Comparison of ENCODE assay signal across 8 mouse cellular contexts in genomic region chr13:112264666-112265065, GRCm38 (mm10). TPM values are rescaled to one million over a fixed set of nuclear protein-coding genes. Genes with fewer than 3 reads are reported as not detected.
DNase-seq lines count a peak whose midpoint lies in the region; ATAC-seq and TF ChIP-seq lines count a peak whose summit lies in the region.

No protein-coding gene starts in this region.

- TF ChIP-seq CTCF in embryonic fibroblast, embryonic 13.5 days (IDR thresholded peaks at IDR 0.05; ENCODE audit: borderline replicate concordance, insufficient read depth, low read length) = peak; percentile 80; the same call in 1 of the 2 replicates

- H3K27ac ChIP-seq in embryonic fibroblast, embryonic 13.5 days (ENCODE audit: insufficient read depth, low read length) = no peak overlapping the region
- no peak overlapping the region for H3K27ac ChIP-seq in limb, embryonic 13.5 days

- no peak overlapping the region for H3K4me2 ChIP-seq in limb, embryonic 13.5 days (replicated peaks)

- intact Hi-C loops in heart, postnatal 14 days (cut with DNase I) = loop anchor here (5.0 kb wide), 1 partner anchor 802 kb away; no protein-coding TSS in a partner anchor

- no peak overlapping the region for H3K4me3 ChIP-seq in embryonic fibroblast, embryonic 13.5 days (ENCODE audit: insufficient read depth, low read length)
- no peak overlapping the region for H3K4me3 ChIP-seq in limb, embryonic 13.5 days

- H3K9ac ChIP-seq in limb, embryonic 13.5 days = no peak overlapping the region

- no peak for TF ChIP-seq POLR2A in embryonic fibroblast, embryonic 13.5 days (IDR thresholded peaks at IDR 0.05; ENCODE audit: low read depth, low read length)

- H3K36me3 ChIP-seq in limb, embryonic 13.5 days = no peaks in the 10 kb centered on the region

- 20% methylated on average over 4 of the region's 4 CpGs for WGBS in limb, embryonic 13.5 days

- no peaks in the 10 kb centered on the region for H3K27me3 ChIP-seq in limb, embryonic 13.5 days

- H3K9me3 ChIP-seq in limb, embryonic 13.5 days = no peaks in the 10 kb centered on the region

- peak; percentile 19 to 52 for DNase-seq in heart, postnatal 14 days
- DNase-seq in heart, adult 11 months = no peak
- DNase-seq in A20 (ENCODE audit: low read depth, low spot score) = peak; percentile 43
- DNase-seq in ZHBTc4 (ENCODE audit: low read depth, low spot score) = peak; percentile 56
- peak; percentile 37 to 56 for DNase-seq in right cerebral cortex, adult 2 months (ENCODE audit: low spot score in 2 of 2)
- DNase-seq in ovary, postnatal 14 days (ENCODE audit: low spot score) = no peak

- no peaks in the 10 kb centered on the region for H3K4me1 ChIP-seq in embryonic fibroblast, embryonic 13.5 days (ENCODE audit: control insufficient read depth, insufficient read depth, low read length)
- H3K4me1 ChIP-seq in limb, embryonic 13.5 days = peaks cover 3% of the 10 kb centered on the region

- ATAC-seq in limb, embryonic 13.5 days (ENCODE audit: low FRiP score, low read depth) = peak; percentile 40; the same call in 1 of the 2 replicates

RNA-seq across cellular contexts. Expression of gene Ankrd55, which starts 23.6 kb away (rescaled TPM):
- total RNA-seq in heart, postnatal 14 days (2021) = under 1 TPM; 0.19 to 0.29 TPM
- polyA plus RNA-seq in embryonic fibroblast, embryonic 13.5 days (2011; ENCODE audit: insufficient read length, low read depth, missing spikeins) = 0.74 and 1.9 TPM in 2 replicates
- 1.8 TPM in 2 replicates for polyA plus RNA-seq in limb, embryonic 13.5 days (2015; fragmentation: Nextera tagmentation; extraction: Ambion mirVana)

Comparison
In these comparisons a context has a peak if more than half of its experiments do, and no peak if none do; other contexts are left out.
1. DNase-seq: peak in heart, postnatal 14 days (2 of 2), A20 (single experiment), ZHBTc4 (single experiment) and right cerebral cortex, adult 2 months (2 of 2); none in heart, adult 11 months (single experiment) and ovary, postnatal 14 days (single experiment).